Mouse (Mus musculus): ENCODE measurements around the gene Cdh22. TPM values are rescaled to one million over a fixed set of nuclear protein-coding genes. Genes with fewer than 3 reads are reported as not detected.

The Cdh22 gene
- polyA plus RNA-seq, 1 experiment from 2014 or later = 0.08 TPM

DNA sequence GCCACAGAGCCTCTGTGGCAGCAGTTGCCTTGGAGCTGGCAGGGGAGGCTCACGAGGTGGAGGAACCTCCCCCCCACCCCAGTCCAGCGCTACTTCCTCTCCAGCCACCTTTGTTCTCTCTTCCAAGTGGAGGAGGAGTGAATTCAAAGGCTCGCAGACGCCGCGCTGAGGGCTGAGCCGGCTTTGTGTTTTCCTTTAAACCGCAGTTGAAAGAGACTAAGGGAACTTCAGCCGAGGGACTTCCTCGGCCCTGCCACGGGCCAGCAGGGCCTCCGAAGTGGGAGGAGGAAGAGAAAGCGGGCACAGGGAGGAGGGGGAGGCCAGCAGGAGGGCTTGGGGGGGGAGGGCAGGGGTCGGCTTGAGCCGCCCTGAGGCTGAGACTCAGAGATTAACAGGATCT lies 101.1 kb downstream of the Cdh22 start:
- peak overlapping the region; percentile 49 for H3K4me2 ChIP-seq
- peaks cover 97% of the 10 kb centered on the region for H3K27me3 ChIP-seq (replicated peaks)
- peak overlapping the region; percentile 6 for H3K4me3 ChIP-seq
- H3K36me3 ChIP-seq = no peaks in the 10 kb centered on the region
- ATAC-seq (ENCODE audit: extremely low read depth, insufficient number of reproducible peaks, low FRiP score, low TSS enrichment) = no peak
- H3K9me3 ChIP-seq = no peaks in the 10 kb centered on the region
- no peak overlapping the region for H3K27ac ChIP-seq (replicated peaks)
- WGBS = 3% methylated on average over 15 of the region's 15 CpGs
- H3K9ac ChIP-seq = peak overlapping the region; percentile 2; the same call in 1 of the 2 replicates
- peaks cover 23% of the 10 kb centered on the region for H3K4me1 ChIP-seq

DNA sequence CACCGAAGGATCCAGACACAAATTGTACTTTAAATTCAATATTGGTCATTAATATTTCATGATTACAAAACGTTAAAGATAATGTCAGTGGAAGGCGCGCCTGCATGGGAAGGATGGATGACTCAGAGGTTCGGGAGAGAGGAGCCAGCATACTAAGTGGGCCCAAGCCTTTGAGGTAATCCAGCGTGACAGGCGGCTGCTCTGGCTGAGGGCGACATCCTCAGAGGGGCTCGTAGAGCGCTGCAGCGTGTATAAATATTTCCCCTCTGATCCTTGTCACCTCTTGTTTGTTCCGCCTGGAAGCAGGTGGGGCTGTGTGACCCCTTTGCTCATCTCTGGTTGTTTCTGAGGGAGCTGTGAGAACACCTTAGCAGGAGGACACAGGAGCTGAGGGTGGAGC lies 103.2 kb downstream of the Cdh22 start:
- peaks cover 97% of the 10 kb centered on the region for H3K27me3 ChIP-seq (replicated peaks)
- no peak overlapping the region for H3K9ac ChIP-seq
- no peaks in the 10 kb centered on the region for H3K36me3 ChIP-seq
- peaks cover 14% of the 10 kb centered on the region for H3K4me1 ChIP-seq
- 51% methylated on average over 12 of the region's 12 CpGs for WGBS
- ATAC-seq (ENCODE audit: extremely low read depth, insufficient number of reproducible peaks, low FRiP score, low TSS enrichment) = no peak
- no peak overlapping the region for H3K27ac ChIP-seq (replicated peaks)
- no peak overlapping the region for H3K4me3 ChIP-seq
- no peaks in the 10 kb centered on the region for H3K9me3 ChIP-seq
- H3K4me2 ChIP-seq = no peak overlapping the region

DNA sequence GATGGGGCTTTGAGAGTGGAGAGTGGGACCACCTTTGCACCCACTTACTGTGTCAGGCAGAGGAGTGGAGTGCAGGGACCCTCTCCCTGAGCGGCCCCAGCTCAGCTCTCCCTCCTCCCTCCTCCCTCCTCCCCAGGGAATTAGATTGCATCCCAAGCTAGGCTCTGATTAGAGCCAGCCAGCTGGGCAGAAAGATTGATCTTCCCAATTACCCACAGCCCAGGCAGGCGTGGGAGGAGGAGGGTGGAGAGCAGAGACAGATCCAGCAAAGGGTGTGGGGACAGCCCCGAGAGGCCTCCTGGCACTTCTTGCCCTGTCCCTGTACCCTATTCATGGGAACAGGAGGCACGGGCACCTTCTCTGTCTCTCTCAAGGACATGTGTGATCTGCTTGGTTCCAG lies 105.5 kb downstream of the Cdh22 start:
- Histone ChIP-seq H3K9me3 (no peaks in the 10 kb centered on the region), H3K36me3 (no peaks in the 10 kb centered on the region), H3K4me3 (no peak overlapping the region), H3K4me1 (peaks cover 9% of the 10 kb centered on the region), H3K27ac (replicated peaks) (no peak overlapping the region), H3K27me3 (replicated peaks) (peaks cover 97% of the 10 kb centered on the region), H3K4me2 (no peak overlapping the region), H3K9ac (no peak overlapping the region)
- WGBS = 43% methylated on average over 4 of the region's 4 CpGs
- ATAC-seq (ENCODE audit: extremely low read depth, insufficient number of reproducible peaks, low FRiP score, low TSS enrichment) = no peak

DNA sequence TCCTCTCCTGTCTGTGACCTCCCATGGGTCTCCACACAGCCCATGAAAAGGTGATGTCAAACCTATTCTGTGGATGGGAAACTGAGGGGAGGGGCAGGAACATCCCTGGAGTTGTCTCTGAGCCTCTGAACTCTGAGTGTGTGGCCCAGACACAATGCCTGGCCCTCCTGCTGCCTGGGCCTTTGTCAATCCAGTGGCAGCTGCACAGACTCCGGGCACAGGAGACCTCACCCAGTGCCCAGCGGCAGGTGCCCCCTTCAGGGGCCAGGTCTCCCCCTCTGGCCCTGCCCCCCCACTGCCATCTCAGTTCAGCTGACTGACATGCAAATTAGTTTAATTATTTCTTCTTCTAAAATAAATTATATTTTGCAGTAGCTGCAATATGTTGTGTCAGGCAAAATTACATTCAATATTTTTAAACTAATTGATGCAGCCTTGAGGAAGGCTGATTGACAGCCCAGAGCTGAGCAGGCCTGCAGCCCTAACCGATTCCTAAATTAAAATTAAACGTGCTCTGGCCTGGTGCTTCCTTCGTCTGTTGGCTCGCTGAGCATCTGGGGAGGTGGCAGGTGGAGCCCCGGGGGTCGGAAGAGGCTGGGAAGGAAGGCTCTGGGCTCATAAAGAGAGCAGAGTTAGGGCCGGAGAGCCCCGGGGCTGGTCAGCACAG lies 107.6 kb downstream of the Cdh22 start:
- Histone ChIP-seq H3K4me2 (no peak overlapping the region), H3K4me1 (no peaks in the 10 kb centered on the region), H3K27ac (replicated peaks) (no peak overlapping the region), H3K9me3 (no peaks in the 10 kb centered on the region), H3K4me3 (no peak overlapping the region), H3K36me3 (no peaks in the 10 kb centered on the region), H3K27me3 (replicated peaks) (peaks cover 97% of the 10 kb centered on the region), H3K9ac (no peak overlapping the region)
- no peak for ATAC-seq (ENCODE audit: extremely low read depth, insufficient number of reproducible peaks, low FRiP score, low TSS enrichment)
- 48% methylated on average over 10 of the region's 10 CpGs for WGBS

DNA sequence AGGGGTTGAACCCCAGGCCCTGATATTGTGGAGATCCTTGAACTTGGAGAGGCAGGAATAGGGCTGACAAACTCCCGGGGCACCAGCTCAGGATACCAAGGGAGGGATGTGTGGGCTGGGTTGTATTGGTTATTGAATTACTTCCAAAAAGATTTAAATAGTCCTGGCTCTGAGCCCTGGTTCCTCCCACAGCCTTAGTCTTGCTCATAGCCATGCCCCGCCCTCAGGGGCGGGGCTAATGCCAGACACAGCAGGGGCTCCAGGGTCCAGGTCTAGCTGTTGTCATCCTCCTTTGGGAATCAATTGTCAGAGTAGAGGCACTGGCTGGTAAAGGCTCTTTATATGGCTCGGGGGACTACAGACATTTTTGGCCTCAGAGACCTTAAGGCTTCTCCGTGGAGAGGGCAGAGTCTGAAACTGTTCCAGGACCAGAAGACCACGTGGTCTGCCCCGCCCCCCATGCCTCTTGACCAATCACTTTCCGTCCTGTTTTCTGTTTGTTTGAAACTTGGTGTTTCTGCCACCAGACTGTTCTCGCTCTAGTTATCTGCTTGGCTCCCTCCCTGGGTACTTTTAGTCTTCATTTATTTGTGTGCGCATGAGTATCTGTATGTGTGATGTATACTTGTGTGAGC lies 113.3 kb downstream of the Cdh22 start:
- no peaks in the 10 kb centered on the region for H3K36me3 ChIP-seq
- H3K4me1 ChIP-seq = no peaks in the 10 kb centered on the region
- no peak overlapping the region for H3K9ac ChIP-seq
- ATAC-seq (ENCODE audit: extremely low read depth, insufficient number of reproducible peaks, low FRiP score, low TSS enrichment) = no peak
- no peaks in the 10 kb centered on the region for H3K9me3 ChIP-seq
- peaks cover 98% of the 10 kb centered on the region for H3K27me3 ChIP-seq (replicated peaks)
- H3K27ac ChIP-seq (replicated peaks) = no peak overlapping the region
- H3K4me2 ChIP-seq = no peak overlapping the region
- H3K4me3 ChIP-seq = no peak overlapping the region
- 23% methylated on average over 10 of the region's 10 CpGs for WGBS

DNA sequence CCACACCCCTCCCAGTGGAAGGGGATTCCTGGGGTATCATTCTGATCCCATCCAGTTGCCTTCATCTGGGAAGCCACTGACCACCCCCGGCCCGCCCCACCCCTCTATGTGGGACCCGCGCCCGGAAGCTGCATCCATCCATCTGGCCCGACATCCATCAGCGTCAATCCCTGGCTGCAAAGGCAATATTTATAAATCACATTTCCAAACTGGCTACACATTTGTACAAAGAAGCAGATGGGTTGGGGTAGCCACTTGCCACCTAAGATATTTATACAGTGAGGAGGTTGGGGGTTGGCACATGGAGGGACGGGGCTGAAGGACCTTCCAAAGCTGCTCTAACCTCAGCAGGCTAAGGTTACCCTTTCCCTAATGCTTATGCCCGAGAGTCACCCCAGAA lies 113.9 kb downstream of the Cdh22 start:
- H3K27me3 ChIP-seq (replicated peaks) = peaks cover 98% of the 10 kb centered on the region
- no peaks in the 10 kb centered on the region for H3K9me3 ChIP-seq
- WGBS = 77% methylated on average over 9 of the region's 9 CpGs
- H3K4me3 ChIP-seq = no peak overlapping the region
- no peak overlapping the region for H3K4me2 ChIP-seq
- no peak for ATAC-seq (ENCODE audit: extremely low read depth, insufficient number of reproducible peaks, low FRiP score, low TSS enrichment)
- H3K9ac ChIP-seq = no peak overlapping the region
- no peak overlapping the region for H3K27ac ChIP-seq (replicated peaks)
- H3K36me3 ChIP-seq = no peaks in the 10 kb centered on the region
- no peaks in the 10 kb centered on the region for H3K4me1 ChIP-seq

DNA sequence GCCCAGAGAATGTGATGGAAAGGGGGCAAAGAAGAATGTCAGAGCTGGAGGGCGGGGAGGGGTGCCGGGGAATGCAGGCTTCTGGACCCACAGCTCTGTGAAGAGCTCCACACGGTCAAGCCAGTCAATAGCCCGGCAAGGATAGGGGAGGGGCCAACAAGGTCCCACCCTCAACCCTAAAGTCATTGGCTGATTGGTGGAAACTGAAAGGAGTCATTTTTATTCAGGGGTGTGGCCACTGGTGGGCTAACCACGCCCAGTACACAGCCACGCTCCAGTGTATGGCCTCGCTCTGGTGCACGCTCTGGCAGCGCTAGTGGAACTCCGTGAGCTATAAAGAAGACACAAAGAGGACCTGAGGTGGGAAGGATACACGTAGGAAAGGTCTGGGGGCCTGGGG lies 120.9 kb downstream of the Cdh22 start:
- H3K27ac ChIP-seq (replicated peaks) = no peak overlapping the region
- H3K36me3 ChIP-seq = no peaks in the 10 kb centered on the region
- H3K4me2 ChIP-seq = no peak overlapping the region
- no peak overlapping the region for H3K4me3 ChIP-seq
- H3K9me3 ChIP-seq = no peaks in the 10 kb centered on the region
- peaks cover 100% of the 10 kb centered on the region for H3K27me3 ChIP-seq (replicated peaks)
- 19% methylated on average over 11 of the region's 11 CpGs for WGBS
- no peak for ATAC-seq (ENCODE audit: extremely low read depth, insufficient number of reproducible peaks, low FRiP score, low TSS enrichment)
- peaks cover 3% of the 10 kb centered on the region for H3K4me1 ChIP-seq
- no peak overlapping the region for H3K9ac ChIP-seq

DNA sequence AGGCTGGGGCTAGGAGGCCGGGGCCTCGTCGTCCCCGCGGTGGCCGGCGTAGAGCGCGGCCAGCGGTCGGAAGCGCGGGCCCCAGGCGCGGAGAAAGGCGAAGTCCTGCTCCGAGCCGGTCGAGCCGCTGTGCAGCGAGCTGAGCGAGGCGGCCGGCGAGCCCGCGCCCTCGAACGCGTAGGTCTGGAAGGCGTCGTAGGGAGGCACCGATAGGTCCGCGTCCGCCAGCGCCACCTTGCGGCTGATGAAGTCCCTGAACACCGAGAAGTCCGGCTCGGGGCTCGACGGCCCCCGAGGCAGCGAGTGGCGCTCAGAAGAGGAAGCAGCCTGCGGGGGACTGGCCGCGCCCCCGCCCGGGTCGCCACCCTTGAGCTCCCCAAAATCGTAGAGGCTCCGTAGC lies 122.5 kb downstream of the Cdh22 start:
- WGBS = 1% methylated on average over 54 of the region's 54 CpGs
- no peak overlapping the region for H3K27ac ChIP-seq (replicated peaks)
- peaks cover 3% of the 10 kb centered on the region for H3K4me1 ChIP-seq
- ATAC-seq (ENCODE audit: extremely low read depth, insufficient number of reproducible peaks, low FRiP score, low TSS enrichment) = no peak
- no peaks in the 10 kb centered on the region for H3K36me3 ChIP-seq
- peaks cover 98% of the 10 kb centered on the region for H3K27me3 ChIP-seq (replicated peaks)
- no peak overlapping the region for H3K9ac ChIP-seq
- H3K4me2 ChIP-seq = peak overlapping the region; percentile 40
- H3K4me3 ChIP-seq = peak overlapping the region; percentile 20; the same call in 1 of the 2 replicates
- H3K9me3 ChIP-seq = no peaks in the 10 kb centered on the region

DNA sequence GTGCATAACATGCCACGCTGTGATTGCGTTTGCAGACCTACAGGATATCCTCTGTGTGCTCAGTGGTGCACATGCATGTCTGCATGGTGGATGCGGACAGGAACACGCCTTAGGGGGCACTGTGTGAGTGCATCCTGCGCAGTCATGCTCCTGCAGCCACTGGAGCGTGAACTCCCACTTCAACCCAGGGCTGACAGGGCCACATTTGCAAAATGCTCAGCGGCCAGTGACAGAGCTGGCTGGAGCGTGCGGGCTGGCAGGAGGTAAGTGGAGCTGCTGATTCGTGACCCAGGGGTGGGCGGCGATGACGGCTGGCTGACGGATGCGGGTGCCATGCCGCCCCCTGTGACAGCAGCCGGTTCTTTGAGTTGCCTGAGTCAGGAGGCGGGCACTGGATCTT lies 128.1 kb downstream of the Cdh22 start:
- 19% methylated on average over 18 of the region's 18 CpGs for WGBS
- Histone ChIP-seq H3K27ac (replicated peaks) (no peak overlapping the region), H3K36me3 (no peaks in the 10 kb centered on the region), H3K4me3 (no peak overlapping the region), H3K4me2 (no peak overlapping the region), H3K9ac (no peak overlapping the region), H3K27me3 (replicated peaks) (peaks cover 97% of the 10 kb centered on the region), H3K4me1 (no peaks in the 10 kb centered on the region), H3K9me3 (no peaks in the 10 kb centered on the region)
- no peak for ATAC-seq (ENCODE audit: extremely low read depth, insufficient number of reproducible peaks, low FRiP score, low TSS enrichment)

DNA sequence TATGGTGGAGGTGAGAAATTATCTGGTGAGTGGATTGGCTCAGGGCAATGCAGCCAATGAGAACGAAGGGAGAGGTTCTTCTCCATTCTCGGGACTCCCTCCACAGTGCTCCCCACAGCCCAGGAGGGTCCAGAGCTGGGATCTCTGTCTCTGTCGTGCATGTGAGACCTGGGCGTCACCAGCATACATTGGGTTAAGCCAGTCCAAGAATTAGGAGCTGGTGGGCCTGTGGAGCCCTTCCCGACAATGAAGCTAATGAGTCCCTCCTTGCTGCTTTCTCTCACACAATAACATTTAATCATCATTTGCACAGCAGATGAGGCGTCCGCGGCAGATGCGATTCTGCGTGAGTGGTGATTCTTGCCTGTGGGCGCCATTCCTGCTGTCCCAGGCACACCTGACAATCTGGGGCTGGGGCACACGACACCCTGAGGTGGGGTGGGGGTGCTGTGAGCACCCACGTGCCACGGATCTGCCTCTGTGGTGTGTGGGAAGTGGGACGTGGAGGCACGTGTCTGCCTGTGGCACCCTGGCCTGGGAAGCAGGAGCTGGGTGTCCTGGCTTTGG lies 129.1 kb downstream of the Cdh22 start:
- H3K4me1 ChIP-seq = peaks cover 6% of the 10 kb centered on the region
- H3K9ac ChIP-seq = no peak overlapping the region
- WGBS = 67% methylated on average over 16 of the region's 16 CpGs
- H3K27ac ChIP-seq (replicated peaks) = no peak overlapping the region
- H3K27me3 ChIP-seq (replicated peaks) = peaks cover 97% of the 10 kb centered on the region
- H3K36me3 ChIP-seq = no peaks in the 10 kb centered on the region
- no peak overlapping the region for H3K4me3 ChIP-seq
- no peak overlapping the region for H3K4me2 ChIP-seq
- no peaks in the 10 kb centered on the region for H3K9me3 ChIP-seq
- no peak for ATAC-seq (ENCODE audit: extremely low read depth, insufficient number of reproducible peaks, low FRiP score, low TSS enrichment)

DNA sequence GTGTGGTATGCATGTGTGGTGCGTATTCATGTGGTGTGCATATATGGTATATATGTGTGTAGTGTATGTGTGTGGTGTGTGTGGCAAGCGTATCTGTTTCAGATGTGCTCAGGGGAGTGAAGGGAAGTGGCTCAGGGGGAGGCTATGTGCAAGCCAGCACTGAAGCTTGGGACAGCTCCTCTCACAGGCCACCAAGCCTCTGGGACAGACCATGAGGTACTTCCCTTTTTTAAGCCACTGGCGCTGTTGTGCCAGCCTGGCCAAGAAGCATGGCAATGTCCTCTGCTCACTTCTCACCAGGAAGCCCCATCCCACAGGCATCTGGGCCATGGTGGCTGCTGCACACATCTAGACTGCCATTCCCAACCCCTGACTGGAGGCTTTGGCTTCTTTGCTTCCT lies 131.7 kb downstream of the Cdh22 start:
- H3K9me3 ChIP-seq = no peaks in the 10 kb centered on the region
- H3K9ac ChIP-seq = no peak overlapping the region
- ATAC-seq (ENCODE audit: extremely low read depth, insufficient number of reproducible peaks, low FRiP score, low TSS enrichment) = no peak
- H3K4me3 ChIP-seq = no peak overlapping the region
- no peaks in the 10 kb centered on the region for H3K36me3 ChIP-seq
- peaks cover 11% of the 10 kb centered on the region for H3K4me1 ChIP-seq
- peaks cover 96% of the 10 kb centered on the region for H3K27me3 ChIP-seq (replicated peaks)
- H3K4me2 ChIP-seq = no peak overlapping the region
- 64% methylated on average over 3 of the region's 3 CpGs for WGBS
- no peak overlapping the region for H3K27ac ChIP-seq (replicated peaks)

DNA sequence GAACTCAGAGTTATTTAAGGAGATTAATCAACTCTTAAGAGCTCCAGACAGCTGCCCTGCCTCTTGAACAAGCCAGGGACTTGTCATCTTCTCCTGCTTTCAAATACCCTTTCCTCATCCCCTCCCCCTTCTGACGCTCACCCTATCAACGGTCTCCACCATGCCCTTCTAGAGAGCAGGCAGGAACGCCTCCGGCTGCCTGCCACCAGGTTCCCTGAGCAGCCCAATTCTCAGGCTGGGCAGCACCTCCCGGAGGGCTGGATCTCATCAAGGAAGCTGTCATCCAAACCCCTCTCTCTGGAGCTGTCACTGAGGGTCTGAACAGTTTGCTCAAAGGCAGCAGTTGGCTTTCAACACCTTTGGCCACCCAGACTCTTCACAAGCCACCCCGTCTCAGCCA lies 133.9 kb downstream of the Cdh22 start:
- no peak for ATAC-seq (ENCODE audit: extremely low read depth, insufficient number of reproducible peaks, low FRiP score, low TSS enrichment)
- Histone ChIP-seq H3K9ac (no peak overlapping the region), H3K36me3 (no peaks in the 10 kb centered on the region), H3K4me1 (peaks cover 11% of the 10 kb centered on the region), H3K4me3 (no peak overlapping the region), H3K4me2 (no peak overlapping the region), H3K27ac (replicated peaks) (no peak overlapping the region), H3K9me3 (no peaks in the 10 kb centered on the region), H3K27me3 (replicated peaks) (peaks cover 98% of the 10 kb centered on the region)
- 2% methylated on average over 6 of the region's 6 CpGs for WGBS

All from heart, embryonic 13.5 days (tissue).